Mouse (Mus musculus): ENCODE measurements around the gene Tamm41.

The Tamm41 gene

DNA sequence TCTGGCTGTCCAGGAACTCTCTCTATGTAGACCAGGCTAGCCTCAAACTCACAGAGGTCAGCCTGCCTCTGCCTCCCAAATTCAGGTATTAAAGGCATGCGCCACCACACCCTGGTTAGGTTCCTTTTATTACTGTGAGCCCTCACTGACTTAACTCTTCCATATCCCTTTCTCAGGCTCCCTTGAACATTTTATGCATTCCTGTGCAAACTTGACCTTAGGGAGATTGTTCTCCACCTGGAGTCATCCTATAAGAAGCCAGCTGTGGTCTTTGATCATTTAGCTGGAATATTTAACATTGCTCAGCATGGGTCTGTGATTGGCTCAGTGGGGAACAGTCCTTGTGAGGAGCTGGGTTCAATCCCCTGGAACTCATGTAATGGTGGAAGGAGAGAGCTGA, 63.3 kb downstream of the Tamm41 start:
- DNase-seq (ENCODE audit: low spot score in 2 of 2) = no peak

DNA sequence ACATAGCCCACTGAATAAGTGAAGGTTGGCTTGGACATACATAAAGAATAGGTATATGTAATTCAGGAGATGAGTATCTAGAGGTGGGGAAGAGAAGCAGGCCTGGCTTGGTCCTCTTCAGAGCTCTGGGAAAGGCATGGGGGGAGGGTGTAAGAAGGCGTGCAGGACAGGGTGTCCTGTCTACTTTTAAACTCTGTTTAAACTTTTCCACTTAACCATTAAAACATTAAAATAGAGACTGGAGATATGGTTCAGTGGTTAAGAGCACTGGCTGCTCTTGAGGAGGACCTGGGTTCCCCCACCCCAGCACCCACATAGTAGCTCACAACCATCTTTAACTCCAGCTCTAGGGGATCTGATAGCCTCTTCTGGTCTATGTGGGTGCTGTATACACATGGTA, 64.7 kb downstream of the Tamm41 start:
- no peak for DNase-seq (ENCODE audit: low spot score in 2 of 2)

DNA sequence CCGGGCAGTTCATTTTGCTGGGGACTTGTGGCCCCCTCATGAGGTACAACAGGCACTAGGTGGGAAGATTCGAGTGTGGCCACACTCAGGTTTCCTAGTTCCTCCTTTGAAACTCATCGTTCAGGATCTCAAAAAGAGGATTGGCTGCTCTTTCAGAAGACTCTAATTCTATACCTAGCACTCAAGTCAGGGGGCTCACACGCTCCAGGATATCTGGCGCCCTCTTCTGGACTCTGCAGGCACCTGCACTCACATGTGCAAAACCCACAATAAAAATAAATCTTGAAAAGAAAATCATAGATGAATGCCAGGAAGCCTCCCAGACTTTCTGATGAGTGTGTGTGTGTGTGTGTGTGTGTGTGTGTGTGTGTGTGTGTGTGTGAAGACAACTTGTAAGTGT, 66.8 kb downstream of the Tamm41 start:
- no peak for DNase-seq (ENCODE audit: low spot score in 2 of 2)

DNA sequence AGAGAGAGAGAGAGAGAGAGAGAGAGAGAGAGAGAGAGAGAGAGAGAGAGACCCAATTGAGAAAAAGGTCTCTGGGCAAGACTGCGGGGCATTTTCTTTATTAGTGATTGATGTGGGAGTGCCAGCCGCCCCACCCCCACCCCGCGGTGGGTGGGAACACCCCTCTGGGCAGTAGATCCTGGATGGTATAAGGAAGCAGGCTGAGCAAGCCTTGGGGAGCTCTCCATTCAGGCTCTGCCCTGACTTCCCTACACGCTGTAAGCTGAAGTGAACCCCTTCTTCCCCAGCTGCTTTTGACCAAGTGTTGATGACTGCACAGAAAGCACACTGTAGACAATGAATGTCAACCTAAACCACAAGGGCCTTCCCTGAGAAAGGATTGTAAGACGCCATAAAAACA, 67.3 kb downstream of the Tamm41 start:
- no peak for DNase-seq (ENCODE audit: low spot score in 2 of 2)

DNA sequence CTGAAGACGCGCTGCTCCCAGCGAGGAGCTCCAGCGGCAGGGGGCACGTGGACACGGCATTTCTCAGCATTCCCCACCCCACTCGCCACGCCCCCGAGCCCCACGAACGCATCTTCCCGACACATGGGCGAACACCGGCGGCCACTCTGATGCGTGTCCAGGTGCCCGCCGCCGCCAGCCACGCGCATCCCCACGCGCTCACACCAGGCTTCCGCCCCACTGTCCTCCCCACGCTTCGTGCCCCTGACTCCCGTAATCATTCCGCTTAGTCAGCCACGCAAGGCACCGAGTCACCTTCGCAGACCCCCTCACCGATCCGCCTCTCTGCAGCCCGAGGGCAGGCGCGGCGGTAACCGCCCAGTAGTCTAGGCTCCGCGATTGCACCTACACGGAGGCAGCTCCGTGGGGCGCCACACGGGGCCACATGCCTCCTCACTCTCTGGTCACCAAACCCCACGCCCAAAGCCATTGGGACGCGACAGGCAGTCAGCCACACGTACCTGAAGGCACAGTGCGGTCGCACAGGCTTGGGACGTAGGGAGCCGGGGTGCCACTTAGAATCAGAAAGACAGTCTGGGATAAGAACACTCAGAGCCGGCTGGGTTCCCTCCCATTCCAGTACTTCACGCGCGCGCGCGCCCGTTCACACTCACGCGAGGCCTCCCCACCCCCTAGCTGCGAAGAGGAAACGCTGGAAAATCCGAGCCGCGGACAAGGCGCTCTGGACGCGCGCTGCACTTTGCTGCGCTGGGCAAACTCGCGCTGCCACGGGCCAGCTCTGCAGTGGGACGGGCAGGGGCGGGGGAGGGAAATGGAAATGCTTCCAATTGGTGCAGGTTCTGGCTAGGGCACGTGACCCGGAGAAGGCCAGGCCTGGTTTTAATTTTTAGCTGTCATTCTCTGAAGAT, 68.2 kb downstream of the Tamm41 start, which contains the start of gene Vgll4:
Gene Vgll4 (minus strand): TSS at position 782 of the 908 bp plus-strand sequence.
- DNase-seq (ENCODE audit: low spot score in 2 of 2) = peak; percentile 72 to 75

DNA sequence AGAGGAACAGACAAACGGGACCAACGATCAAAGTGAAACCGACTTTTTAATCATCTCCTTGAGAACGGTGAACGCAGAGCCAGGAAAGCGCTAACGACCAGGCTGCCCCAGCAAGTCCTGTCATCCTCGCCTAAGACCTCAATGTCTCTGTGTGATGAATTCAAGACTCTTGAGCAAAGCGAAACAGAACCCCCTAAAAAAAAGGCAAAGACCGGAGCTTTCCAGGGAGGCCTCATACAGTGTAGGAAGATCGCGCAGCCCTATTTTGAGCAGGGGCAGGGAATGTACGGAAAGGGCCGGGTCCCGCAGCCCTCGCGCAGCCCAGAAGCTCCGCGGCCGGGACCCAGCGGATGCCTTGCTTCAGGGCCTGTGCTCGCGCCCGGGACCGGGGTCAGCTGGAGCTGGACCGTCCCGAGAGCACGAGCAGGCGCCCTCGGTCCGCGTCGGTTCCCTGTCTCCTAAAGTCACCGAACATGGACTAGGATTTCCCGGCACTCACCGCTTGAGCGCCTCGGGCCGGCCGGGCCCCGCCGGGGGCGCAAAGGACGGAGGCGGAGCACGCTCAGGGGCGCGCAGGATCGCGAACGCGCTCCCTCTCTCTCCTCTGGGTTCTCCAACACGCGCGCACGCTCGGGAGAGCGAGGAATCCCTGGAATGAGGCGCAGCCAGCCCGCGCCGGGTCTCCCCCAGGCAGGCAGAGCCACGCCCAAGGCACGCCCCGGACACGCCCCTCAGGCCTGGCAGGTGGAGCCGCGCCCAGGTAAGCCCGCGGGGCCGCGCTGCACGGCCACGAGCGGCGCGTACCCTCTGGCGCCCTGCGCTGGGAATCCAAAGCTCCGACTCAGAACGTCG, 69.1 kb downstream of the Tamm41 start:
- peak; percentile 87 to 89 for DNase-seq (ENCODE audit: low spot score in 2 of 2)

DNA sequence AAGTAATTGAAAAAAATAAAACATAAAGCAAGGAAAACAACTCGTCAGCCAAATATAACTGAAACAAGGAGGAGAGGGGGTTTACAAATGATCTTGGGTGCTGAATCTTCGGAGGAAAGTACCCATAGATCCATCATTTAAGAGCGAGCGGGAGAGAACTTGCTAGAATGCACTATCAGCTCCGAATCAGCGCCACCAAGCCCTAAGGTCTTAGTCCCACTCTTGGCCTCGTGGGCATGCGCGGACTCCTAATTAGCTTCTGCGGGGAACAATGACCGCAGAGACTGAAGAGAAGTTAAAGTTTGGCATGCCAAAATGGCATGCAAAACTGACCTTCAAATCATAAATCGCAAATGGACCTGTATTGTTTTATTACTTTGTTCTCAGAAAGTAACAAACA, 70.1 kb downstream of the Tamm41 start:
- DNase-seq (ENCODE audit: low spot score in 2 of 2) = no peak

DNA sequence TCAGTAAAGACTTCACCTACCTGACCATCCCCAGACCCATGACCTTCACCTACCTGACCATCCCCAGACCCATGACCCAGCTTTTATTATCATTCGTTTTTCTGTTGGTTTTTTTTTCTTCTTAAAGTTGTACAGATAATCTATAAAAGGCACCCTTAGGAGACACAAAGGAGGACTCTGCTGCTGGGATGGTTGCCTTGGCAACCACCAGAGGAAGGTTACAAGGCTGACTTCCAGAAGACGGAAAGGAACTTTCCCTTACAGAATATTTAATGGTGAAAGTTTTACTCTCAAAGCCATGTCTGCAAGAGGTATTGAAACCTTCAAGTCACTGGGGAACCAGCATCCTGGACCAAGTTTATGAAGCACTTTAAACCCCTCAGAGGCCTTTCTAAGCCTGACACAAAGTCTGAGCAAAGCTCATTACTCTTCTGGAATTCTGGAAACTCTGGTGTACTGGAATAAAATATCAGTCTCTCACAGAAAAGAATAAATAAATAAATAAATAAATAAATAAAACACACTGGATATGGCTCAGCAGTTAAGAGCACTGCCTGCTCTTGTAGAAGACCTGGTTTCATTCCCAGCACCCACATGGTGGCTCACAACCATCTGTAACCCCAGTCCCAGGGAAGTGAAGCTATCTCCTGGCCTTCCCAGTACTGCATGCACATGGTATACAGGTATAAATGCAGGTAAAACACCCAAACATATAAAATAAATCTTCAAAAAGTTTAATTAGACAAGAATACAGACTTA, 71.1 kb downstream of the Tamm41 start:
- DNase-seq (ENCODE audit: low spot score in 2 of 2) = no peak

DNA sequence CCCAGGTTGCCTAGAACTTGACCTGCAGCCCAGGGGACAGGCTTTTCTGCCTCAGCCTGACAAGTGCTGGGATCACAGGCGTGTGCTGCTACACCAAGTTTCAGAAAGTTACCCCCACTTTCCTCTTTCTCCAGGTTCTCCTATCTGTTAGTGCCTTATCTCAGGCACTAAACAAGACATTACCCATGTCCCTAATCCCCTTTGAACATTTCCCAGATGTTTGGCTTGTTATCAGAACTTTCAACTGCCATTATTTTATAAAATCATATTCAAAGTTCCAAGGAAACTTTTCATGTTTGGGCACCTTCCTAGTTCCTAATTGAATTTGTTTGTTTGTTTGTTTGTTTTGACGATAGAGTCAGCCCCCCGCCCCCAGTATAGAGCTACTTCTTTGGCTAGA, 71.9 kb downstream of the Tamm41 start:
- DNase-seq (ENCODE audit: low spot score in 2 of 2) = no peak

DNA sequence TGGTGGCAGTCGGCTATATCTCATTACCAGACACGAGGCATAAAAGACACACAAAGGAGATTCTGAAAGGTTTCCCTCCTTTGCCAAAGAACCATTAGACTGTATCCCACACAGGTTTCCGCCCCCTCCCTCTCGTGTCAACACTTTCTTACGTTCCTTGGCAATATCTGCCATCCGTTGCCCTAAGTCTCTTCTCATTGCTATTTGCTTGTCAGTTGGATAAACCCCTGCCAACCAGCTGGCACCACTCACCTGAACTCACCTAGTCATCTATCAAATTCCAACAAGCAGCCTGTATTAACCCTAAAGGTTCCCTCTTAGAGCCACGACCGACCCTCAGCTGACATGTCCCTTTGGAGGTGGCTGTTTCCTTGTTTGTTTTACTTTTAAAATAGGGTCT, 72.3 kb downstream of the Tamm41 start:
- no peak for DNase-seq (ENCODE audit: low spot score in 2 of 2)

DNA sequence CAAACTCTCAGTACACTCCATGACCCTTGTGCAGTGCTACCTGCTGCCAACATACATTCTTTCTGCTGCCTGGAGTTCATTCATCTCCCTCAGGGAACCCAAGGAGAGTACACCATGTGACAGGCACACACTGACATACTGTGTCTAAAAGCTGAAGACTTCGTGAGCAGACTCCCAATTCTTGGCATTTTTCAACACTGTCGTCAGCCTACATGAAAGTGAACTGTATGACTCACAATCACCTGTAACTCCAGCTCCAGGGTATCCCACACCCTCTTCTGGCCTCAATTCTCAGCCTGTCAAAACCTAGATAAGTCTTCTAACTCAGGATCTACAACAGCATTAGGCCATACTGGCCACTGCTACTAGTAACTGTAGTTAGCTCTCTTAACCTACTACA, 73.4 kb downstream of the Tamm41 start:
- DNase-seq (ENCODE audit: low spot score in 2 of 2) = no peak

DNA sequence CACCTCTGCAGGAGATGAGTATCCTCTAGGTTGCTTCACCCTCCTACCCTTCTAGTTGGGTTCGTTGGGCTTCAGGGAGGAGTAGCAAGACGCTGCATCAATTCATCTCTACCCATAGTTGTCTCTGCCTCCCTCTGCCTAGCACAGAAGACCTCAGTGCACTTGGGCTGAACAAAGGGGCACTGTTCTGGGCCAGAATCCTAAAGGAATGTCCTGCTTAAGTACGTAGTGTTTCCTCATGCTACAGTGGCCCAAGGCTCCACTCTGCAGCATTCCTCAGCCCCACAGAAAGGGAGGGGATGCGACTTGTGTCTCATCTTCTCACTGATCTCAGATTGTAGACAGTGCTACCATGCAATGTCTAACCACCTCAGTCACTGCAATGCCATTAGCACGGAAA, 74.0 kb downstream of the Tamm41 start:
- DNase-seq (ENCODE audit: low spot score in 2 of 2) = no peak

DNA sequence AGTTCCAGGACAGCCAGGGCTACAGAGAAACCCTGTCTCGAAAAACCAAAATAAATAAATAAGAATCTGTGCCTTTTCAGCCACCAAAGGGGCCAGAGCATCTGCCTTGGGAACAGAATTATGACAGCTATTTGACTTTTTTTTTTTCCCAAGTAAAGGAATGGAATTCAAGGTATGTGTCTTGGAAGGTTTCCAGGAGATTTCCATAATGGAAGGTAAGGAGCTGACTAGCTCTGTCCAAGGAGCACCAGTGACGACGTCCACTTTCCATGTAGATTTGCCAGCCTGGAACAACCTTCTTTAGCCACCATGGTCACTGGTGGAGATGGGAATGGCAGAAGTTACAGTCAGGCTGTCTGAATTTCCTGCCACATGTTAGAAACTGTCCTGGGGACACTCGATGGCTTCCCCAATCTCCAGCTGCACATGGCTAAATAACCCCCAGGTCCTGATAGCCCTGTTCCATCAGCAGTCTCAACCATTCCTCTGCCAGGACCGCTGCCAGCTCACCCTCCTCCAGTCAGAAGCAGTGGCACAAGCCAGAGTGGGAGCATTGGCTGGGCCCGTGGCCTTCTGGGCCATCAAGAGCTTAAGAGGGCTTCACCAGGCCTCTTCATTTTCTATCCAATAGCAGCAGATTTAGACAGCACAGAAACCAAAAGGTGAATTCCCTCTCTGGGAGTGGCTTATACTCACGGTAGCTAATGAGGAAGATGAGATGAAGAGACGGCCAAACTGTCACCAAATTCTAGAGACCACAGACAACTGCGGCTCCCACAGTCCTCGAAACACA, 76.2 kb downstream of the Tamm41 start:
- no peak for DNase-seq (ENCODE audit: low spot score in 2 of 2)

DNA sequence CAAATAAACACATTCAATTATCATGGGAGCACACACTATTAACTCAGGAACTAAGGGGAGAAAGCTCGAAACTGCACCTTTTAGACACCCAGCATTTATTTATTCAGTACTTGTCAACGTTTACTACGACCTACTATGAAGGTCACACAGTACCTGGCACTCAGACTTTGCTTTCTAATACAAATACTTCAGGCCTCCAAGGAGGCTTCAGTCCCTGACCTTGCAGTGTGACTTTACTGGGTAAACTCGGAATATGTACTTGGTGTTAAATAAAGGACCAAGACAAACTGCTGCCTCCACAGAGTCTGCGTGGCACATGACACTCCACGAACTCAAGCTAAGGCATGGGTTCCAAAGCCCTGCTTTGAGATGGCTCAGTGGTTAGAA, 78.7 kb downstream of the Tamm41 start:
- no peak for DNase-seq (ENCODE audit: low spot score in 2 of 2)

DNA sequence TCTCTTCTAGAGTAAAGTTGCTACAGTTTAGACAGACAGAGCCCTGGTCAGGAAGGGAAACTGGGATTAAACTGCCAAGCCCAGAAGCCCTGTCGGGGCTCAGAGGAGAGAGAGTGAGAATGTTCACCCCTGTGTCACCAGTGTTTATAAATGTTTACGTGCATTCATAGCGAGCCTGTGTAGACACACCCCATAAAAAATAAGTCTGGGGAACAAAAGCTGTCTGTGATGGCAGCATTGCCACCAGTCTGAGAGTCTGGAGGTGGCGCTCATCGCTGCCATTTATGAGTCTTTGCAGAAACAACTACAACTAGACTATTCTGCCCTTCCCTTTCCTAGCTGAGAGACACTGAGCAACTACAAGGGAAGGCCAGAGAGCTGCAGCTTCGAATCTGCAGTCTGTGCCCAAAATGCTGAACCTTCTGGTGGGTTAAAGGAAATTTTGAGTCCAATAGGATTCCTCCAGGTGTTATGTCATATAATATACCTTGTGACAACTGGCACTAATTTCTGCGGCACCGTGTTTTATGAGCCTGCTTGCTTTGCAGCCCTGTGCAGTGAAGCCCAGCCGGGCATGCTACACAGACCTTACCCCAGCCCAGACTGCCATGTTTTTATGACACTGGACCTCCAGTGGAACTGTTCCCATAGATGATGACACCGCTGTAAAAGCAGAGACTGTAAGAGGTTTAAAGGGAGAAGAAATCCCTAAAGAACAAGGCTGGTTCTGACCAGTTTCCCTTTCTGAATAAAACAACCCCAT, 79.2 kb downstream of the Tamm41 start:
- no peak for DNase-seq (ENCODE audit: low spot score in 2 of 2)

DNA sequence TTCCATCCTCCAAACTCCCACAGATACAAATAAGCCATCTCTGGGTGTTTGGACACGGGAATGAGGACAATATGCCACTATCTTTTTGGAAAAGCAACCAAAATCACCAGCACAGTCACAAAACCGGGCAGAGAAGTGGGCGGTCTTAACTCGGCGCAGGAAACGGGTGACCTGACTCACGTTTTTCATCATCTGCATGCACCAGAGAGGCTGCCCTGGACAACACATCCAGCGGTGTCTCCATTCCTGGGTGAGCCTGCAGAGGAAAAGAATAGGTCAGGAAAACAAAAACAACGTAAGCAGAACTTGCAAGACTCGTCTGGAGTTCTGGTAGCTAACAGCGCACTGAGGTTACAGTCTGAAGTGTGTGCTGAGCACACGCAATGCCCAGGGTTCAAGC, 79.9 kb downstream of the Tamm41 start:
- no peak for DNase-seq (ENCODE audit: low spot score in 2 of 2)

DNA sequence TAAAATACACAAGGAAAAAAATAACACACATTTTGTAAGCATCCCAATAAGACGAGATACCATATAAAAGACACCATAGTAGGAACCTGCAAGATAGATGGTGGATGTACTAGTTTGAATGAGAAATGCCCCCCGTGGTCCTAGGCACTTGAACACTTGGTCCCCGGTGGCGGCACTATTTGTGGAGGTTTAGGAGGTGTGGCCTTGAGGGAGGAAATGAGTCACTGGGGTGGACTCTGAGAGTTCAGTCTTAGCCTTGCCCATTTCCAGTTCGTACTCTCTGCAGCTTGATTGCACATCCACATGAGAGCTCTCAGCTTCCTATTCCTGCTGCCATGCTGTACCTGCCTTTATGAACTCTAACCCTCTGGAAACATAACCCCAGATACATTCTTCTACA, 83.2 kb downstream of the Tamm41 start:
- DNase-seq (ENCODE audit: low spot score in 2 of 2) = no peak
